Mouse (Mus musculus) c-Kit-positive CD71-positive TER-119-positive erythroid progenitor cells, embryonic 14.5 days (primary cell): ENCODE measurements around the gene Atxn2.

Source experiments
- DNase-seq: peaks from one replicate; pipeline ENCODE4 v3.0.0-alpha.2; 2013; ENCODE audit warnings: low spot score

Gene Atxn2

DNA sequence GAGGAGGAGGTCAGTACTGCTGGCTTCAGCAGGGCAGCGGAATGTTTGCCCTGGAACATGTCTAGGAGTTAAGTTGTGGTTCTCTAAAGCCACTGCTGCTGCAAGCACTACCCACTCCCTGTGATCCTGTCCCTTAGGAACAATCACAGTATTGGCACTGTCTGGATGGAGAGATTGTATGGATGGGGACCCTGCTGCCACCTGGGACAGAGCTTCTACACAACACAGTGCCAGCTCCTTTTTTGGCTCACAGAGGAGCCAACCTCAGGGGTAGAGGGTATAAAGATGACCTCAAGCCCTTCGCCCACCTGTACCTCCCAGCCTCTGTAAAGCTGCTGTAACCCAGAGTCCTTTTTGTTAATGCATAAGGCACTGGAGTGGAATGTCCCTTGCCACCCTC lies 105.5 kb downstream of the Atxn2 start:
- no peak for DNase-seq

DNA sequence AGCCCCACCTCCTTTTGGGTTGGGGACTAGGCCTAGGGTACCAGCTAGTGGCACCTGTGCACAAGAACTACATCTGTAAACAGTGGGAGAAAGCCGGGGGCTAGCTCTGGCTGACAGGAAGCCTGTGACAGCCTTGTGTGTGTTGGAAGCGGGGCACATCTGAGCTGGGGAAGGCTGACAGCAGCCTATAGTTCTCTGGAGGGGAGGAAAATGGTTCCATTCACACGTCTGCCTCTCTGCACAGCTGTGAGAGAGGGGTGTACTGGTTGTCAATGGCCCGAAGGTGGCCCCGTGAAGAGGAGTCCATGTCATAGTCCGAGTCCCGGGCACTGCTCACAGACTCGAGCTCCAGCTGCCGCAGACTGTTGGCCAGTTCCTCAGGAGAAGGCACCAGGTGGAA lies 106.4 kb downstream of the Atxn2 start:
- no peak for DNase-seq

DNA sequence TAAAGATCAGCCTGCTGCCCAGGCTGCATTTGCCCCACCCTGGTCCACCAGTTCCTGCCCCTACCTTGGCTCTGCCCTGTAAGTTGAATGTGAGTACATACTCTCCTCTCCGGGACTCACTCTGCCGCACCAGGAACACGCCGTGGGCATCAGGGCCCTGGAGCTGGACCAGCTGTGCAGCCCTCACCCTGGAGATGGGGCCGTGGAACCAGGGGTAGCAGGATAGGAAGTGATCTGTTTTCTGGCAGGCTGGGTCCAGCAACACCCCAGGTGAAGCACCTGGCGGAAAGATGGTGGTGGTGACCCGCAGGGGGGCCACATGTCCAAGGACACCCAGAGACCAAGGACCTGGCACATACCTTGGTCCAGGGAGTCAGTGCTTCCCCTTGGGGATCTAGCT lies 107.3 kb downstream of the Atxn2 start:
- no peak for DNase-seq

DNA sequence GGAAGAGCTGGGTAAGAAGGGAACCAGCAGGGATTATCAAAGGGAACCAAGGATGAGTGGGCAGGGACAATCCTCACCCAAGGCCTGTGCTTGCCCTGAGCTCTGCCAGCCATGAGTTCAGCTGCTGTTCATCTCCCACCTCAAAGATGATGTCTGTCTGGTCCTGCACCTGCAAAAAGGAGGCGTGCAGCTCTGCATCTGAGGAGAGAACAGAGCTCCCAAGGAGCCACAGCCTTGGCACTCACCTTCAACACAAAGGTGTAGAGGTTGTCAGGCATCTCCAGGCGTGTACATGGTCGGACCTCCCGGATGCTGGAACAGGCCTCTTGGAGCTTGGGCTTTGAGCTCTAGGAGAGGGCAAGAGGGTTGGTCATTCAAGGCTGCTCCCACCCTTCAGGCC lies 107.7 kb downstream of the Atxn2 start:
- no peak for DNase-seq

DNA sequence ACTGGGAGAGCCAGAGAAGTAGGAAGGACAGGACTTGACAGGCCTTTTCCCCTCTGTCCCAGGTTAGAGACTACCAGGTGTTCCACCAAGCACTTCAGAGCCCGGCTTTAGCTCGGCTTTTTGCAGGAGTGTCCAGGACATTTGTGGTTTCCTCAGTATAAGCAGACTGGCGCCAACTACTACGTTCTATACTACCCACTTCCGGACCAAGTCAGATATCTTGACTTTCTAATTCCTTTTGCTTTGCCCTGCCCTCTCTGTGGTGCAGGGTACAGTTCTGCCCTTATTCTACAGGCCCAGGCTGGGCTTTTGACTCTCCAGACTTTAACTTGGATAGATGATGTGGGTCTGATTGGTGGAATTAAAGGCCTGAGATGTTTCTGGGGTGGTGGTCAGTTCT lies 108.4 kb downstream of the Atxn2 start:
- no peak for DNase-seq

DNA sequence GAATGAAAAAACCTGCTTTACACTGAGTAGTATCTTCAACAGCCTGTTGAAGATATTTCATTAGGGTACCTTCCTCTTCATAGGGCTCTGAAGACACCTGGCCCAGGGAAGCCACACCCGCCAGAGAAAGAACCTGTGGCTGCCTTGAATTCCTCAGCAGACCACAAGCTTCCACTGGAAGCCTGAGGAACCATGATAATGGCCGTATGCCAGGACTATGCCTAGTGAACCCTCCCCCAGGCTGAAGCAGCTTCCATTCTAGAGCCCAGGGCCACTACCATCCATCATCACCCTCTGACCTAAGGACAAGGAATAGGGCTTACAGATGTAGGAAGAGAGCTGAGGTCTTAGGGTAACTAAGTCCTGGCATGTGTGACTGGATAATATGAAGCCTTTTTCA lies 109.0 kb downstream of the Atxn2 start:
- DNase-seq, result no peak

DNA sequence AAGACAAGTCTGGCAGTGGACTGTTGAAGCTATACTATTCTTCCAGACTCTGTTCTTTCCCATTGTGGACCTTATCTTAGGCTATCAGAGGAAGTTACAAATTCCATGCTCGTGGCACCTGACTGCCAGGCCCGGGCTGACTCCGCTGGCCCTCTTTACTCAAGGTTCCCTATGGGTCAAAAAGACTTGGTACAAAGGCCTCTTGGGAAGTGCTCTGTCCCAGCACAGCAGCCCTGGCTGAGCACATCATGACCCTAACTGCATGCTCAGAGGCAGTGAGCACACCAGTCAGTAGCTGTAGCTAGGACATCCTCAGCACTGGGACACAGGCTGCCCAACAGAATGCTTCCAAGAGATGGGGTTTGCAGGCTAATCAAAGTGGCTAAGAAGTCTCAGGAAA lies 109.5 kb downstream of the Atxn2 start:
- no peak for DNase-seq

DNA sequence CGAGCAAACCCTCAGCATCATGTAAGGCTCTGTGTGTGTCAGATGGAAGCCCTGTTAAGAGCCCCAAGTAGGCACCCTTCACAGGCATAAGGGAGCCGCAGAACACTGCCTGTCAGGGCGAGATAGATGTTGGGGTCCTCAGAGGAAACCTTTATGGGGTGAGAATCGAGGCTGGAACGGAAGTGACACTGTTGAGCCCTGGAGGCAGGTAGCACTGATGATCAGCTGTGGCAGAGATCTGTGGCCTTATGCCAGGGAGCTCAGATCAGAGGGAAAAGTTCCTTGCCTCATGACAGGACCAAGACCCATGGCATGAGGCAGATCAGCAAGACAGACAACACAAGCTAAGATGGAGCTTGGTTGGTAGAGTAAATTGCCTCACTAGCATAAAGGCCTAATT lies 110.0 kb downstream of the Atxn2 start:
- DNase-seq, result no peak

DNA sequence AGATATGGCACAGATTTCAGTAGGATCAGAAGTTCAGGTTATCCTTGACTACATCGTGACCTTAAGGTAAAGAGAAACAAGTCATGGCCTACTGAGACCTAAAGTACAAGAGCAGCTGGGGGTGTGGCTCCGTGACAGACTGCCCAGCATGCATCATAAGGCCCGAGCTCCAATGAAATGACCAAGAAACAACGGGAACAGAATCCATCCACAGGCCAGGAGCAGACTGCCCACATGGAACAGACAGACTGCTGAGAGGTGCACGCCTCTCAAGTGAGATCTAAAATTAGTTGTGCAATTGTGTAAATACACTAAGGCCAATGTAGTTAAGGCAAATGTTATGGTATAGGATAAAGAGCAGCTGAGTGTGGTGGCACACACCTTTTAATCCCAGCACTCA lies 110.4 kb downstream of the Atxn2 start:
- no peak for DNase-seq

DNA sequence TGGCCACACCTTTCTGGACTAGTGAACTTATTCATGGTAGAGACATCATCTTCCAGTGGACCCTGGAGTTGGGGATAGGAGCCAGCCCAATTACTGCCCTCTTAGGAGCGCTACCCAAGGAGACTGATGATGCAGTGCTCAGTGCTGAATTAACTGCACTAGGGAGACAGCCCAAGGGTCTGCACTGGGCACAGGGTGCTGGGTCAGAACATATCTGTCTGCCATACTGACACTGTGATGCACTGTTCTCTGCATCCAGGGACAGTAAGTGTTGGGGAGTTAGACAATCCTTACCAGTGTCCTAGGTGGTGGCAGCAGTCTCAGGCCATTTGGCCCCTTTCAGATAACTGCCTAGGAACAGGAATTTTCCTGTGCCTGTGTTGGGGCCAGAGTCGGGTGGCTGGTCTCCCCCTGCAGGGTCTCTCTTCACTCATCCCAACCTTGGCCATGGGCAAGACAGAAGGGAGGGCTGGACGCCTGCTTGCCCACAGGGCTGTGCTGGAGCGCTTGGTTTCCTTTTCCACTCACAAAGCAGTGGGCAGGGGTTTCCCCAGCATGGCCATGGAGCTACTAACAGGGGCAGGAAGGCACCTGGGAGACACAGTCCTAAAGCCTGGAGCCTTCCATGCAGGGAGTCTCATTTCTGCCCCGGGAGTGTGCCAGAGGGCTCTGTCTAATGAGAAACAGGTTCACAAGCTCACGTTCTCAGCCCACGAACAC lies 111.8 kb downstream of the Atxn2 start:
- DNase-seq, result no peak

DNA sequence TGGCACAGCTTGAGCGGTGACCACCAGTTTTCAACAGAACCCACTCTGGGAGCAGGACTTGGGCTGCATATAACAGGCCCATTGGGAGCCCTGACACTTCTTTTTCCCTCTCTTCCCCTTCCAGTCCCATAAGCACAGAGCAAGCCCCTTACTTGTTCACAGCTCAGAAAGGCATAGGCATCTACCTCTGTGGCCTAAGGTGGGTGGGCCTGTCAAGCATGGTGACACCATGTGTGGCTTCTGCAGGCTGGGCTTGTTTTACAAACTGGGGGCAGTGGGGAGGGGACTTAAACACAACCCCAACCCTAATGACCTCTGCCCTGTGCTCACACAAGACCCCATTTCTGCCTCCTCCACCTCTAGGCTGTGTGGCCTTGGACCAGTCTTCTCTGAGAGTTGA lies 112.5 kb downstream of the Atxn2 start:
- no peak for DNase-seq

DNA sequence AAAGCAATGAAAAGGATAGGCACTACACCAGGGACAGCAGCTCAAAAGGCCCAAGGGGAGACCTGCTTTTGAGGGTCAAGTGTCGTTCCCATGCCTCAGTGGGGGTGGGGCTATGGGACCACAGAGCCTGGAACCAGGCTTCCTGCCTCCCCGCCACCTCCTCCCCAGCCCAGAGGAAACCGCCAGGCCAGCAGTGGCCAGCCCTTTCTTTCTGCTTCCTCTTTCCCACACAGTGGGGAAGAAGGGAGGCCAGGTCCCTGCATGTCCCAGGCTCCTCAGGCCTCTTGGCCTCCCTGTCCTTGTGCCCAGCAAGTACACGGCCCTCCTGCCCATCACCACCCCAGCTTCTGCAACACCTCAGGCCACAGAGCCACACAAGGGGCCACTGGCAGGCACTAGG lies 113.0 kb downstream of the Atxn2 start:
- DNase-seq, result no peak

DNA sequence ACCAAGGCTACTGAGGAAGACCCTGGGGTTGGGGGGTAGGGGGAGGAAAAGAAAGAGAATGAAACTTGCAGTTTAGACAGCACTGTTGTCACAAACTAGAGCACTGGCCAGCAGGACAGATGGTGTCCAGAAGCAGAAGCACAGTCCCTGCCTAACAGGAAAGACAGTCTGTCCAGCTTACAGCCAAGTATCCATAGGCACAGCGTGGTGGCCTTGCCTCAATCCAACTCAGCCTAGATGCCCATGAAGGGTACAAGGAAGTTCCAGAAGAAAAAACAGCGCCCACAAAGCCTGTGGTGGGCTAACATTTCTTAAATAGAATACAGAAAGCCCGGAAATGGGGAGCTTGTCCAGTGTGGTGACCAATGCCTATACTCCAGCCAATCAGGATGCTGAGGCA lies 114.5 kb downstream of the Atxn2 start:
- no peak for DNase-seq

DNA sequence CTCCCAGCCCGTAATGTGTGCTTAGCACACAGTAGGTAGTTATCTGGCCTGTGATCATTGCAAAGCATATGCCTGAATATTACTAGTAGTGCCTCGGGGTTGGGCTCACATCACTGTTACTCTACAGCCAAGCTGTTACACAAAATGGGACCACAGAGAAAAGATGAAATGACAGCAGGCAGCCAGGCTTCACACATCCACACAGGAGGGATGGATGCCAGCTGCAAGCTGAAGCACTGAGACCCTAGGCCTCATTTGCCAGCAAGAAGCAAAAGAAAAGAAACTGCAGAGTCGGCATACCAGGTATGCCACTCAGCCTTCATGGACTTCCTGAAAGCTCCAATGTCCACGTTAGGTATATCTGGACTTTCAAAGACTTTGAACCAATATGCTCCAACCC lies 116.7 kb downstream of the Atxn2 start:
- no peak for DNase-seq

DNA sequence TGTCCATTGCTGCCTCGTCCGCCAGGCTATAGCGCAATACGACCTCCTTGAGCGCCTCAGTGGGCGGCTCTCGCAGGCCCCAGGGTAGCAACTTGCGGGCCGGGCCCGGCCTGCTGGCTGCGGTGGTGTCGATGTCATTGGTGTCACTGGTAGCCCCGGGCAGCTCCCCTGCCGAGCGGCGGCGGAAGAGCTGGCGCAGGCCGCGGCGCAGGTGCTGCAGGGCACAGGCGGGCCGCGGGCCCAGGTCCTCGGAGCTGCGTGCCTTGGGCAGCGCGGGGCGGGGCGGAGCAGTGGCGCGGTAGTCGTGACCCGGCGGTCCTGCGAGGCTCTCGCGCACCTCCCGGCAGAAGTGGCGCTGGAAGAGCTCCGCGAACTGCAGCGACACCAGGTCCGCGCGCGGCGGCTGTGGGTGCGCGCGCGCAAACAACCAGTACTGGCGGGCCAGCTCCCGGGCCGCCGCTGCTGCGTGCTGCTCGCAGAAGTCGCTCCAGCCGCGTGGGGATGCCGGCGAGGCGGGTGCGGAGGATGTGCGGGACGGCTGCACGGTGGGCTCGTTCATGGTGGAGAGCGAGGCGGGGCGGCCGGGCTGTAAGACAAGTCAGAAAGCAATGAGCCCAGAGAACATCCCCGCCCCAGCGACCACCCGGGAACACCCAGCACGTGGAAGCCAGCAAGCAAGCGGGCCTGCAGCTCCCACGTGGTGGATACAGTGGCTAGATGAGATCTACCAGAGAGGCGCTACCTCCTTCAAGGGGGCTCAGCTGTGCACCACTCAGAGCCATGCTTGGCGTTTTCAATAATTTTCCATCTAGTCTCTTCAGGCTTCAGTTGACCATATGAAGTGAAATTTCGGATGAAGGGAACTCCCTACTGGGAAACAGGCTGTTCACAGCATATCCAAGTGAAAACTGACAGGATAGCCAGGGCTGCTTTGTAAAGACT lies 117.6 kb downstream of the Atxn2 start:
- no peak for DNase-seq

DNA sequence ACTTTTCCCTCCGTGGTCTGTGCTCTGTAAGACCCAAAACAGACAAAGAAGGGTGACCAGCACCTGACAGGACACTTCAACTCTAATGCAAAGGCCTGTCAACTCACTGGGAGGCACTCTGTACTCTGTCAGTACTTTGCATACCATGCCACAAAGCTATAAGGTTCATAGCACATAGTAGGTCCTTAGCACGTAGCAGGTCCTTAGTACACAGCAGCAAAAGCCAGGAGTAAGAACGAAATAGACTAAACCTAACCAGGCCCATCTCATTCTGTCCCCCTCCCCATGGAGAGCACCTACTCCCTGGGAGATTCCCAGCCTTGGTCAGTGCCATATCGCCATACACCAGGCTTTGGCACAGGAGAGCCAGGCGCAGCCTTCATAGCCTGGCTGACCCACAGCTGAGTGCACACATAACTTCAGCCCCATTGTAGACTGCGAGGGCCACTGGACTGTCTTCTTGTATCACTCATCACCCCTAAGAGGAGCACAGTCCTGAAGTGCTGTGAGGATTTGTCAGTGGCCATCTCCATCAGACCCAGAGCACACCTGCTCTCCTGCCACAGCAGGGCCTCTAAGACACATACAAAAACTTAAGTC lies 120.0 kb downstream of the Atxn2 start:
- no peak for DNase-seq

DNA sequence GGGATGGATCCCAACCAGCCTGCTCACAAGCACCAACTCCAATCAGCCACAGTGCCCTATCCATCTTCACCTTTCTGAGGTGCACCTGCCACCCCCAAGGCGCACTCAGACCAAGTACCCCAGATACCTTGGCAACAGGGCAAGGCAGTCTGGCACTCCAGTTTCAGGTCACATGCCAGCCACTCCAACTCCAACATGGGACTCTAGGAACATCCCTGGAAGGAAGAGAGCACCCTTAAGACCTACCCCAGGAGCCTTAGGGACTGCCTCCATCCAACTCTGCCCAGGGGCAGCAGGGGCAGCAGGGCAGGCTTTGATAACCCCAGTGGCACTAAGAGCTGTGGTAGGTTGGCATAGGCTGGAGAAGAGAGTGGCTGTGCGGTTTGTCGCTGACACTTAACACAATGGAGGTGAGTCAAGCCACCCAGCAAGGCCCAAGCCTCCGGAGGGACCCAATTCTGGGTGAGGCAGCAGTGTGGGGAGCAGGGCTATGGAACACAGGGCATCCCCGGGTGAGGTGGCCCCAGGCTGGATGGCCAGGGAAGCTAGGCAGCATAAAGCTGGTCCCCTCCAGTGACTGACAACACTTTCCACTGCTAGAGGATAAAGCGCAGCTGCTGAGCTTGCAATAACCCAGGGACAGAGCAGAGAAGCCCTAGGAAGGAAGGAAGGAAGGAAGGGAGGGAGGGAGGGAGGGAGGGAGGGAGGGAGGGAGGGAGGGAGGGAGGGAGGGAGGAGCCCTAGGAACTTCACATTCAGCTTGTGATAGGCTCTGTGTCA lies 121.4 kb downstream of the Atxn2 start:
- no peak for DNase-seq

DNA sequence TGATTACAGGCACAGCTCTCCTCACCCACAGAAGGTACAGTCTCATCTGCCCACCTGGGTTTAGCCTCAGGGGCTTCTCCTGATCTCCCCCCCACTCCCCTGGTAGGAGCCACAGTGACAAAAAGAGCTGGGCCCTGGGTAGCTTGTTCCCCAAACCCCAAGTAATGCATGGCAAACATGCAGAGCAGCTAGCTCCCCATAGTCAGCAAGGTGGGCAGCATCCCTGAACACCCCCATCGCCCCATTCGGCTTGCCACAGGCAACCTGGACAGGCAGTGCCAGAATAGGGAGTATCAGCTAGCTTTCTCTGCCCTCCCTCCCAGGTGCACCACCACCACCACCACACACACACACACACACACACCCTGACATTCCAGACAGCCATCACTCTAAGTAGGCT lies 122.0 kb downstream of the Atxn2 start:
- no peak for DNase-seq

DNA sequence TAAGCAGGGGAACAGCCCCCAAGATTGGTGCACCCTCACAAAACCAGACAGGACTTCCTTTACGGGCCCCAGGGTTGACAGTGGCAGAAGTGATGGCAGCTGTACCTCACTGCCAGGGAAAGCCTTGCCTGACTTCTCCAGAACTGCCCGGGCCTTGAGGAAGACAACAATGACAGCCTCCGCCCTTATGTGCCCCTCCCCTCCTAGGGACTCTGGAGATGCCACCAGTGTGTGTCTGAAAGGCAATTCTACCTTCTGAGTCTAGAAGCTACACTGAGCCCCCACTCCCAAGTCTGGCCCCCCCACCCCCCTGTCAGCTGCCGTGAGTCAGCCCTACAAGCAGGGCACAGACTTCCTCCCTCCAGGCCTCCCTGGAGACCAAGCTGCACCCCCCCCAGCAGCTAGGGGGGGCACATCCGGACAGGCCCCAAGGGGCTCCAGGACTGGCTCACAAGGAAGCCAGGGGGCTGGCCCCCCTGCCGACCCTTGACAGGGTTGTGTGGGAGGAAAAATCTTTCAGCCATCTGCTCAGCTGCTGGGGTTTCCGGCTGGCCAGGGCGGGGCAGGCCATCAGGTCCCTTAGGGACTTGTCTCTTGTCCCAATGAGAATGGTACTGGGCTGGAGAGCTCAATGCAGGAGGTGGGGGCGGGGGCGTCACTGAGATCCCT lies 122.6 kb downstream of the Atxn2 start:
- no peak for DNase-seq

DNA sequence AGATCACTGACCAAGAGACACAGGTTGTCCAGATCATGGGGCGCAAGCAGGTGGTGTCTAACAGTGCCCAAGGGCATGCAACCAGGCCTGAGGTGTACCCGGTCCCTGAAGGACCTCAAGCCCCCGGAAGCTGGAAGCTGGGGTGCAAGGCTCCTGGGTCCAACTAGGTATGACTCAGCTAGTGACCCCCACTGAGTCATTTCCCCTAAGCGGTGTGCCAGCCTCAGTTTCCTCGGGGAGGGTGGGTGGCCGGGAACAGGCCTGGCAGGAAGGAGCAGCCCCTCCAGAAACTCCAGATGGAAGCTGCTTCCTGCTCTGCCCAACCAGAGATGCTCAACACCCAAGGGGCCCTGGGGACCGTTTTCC lies 123.1 kb downstream of the Atxn2 start:
- no peak for DNase-seq

DNA sequence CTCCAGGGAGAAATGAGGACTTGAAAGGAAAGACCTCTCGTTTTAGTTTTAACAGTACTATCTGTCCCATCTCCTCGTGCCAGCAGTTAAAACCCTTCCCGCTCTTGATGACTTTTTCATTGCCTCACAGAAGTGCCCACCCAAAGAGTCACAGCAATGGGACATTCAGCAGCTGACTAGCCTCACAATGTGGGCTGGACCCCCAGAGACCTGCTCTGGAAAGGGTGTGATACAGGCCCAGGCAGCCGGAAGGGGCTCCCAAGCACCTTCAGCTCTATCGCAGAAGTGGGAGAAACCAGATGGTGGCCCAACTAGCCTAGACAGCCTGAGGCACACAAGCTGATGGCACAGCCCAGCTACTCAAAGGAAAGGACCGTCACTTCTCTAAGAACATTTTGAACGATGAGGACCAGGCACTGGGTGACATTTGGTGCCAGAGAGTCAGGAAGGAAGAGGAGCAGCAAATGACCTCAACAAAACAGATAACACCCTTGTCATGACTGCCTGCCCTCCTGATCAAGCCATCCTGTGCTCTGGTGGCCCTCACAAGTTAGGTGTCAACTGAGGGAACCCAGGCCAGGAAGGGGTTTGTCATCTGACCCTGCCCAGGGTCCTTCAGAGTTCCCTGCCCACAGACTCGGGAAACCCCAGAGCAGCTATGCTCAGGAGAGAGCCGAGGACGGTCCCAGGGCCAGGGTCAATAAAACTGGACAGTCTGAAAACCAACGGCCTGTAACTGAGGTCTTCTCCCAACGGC lies 124.0 kb downstream of the Atxn2 start:
- no peak for DNase-seq
